Mouse (Mus musculus) forebrain, embryonic 12.5 days (tissue): ENCODE measurements at regions not wholly inside any gene's neighbourhood (a gene's known extent, or its start where the extent isn't known, plus 50 kb on each side); places are given as distances from the start of the nearest gene placed in this dataset.

ENCODE experiments used
- ATAC-seq: fragments of 200-750 bp; cut with Nextera tagmentation; 2 replicates; pipeline ENCODE4 v1.8.0; 2017; ENCODE audit warnings: moderate TSS enrichment; ENCODE audit not compliant: low FRiP score
- H3K27ac ChIP-seq: fragments of 300-500 bp; sonication (generic); 2 replicates; pipeline ENCODE4 v1.5.1; 2016; ENCODE audit warnings: mild to moderate bottlenecking
- H3K27me3 ChIP-seq: fragments of 300-500 bp; sonication (generic); 2 replicates; pipeline ENCODE4 v1.6.1; 2016; ENCODE audit warnings: mild to moderate bottlenecking
- H3K36me3 ChIP-seq: fragments of 300-500 bp; sonication (generic); replicated peaks from 2 replicates; pipeline ENCODE4 v1.6.1; 2016; ENCODE audit warnings: mild to moderate bottlenecking
- H3K4me1 ChIP-seq: fragments of 300-500 bp; sonication (generic); 2 replicates; pipeline ENCODE4 v1.6.1; 2016
- H3K4me2 ChIP-seq: fragments of 300-500 bp; sonication (generic); 2 replicates; pipeline ENCODE4 v1.6.1; 2016; ENCODE audit warnings: mild to moderate bottlenecking, moderate library complexity
- H3K4me3 ChIP-seq: fragments of 300-500 bp; sonication (generic); replicated peaks from 2 replicates; pipeline ENCODE4 v1.5.1; 2016; ENCODE audit warnings: mild to moderate bottlenecking
- H3K9ac ChIP-seq: fragments of 300-500 bp; sonication (generic); 2 replicates; pipeline ENCODE4 v1.6.1; 2016; ENCODE audit warnings: mild to moderate bottlenecking
- H3K9me3 ChIP-seq: fragments of 300-500 bp; sonication (generic); 2 replicates; pipeline ENCODE4 v1.6.1; 2016
- WGBS: fragments of 180-500 bp; shearing (Covaris S2); methylation state at CpG from one replicate; pipeline ENCODE4 v1.1.7; 2016; 5-methylcytosine and 5-hydroxymethylcytosine counted together

DNA sequence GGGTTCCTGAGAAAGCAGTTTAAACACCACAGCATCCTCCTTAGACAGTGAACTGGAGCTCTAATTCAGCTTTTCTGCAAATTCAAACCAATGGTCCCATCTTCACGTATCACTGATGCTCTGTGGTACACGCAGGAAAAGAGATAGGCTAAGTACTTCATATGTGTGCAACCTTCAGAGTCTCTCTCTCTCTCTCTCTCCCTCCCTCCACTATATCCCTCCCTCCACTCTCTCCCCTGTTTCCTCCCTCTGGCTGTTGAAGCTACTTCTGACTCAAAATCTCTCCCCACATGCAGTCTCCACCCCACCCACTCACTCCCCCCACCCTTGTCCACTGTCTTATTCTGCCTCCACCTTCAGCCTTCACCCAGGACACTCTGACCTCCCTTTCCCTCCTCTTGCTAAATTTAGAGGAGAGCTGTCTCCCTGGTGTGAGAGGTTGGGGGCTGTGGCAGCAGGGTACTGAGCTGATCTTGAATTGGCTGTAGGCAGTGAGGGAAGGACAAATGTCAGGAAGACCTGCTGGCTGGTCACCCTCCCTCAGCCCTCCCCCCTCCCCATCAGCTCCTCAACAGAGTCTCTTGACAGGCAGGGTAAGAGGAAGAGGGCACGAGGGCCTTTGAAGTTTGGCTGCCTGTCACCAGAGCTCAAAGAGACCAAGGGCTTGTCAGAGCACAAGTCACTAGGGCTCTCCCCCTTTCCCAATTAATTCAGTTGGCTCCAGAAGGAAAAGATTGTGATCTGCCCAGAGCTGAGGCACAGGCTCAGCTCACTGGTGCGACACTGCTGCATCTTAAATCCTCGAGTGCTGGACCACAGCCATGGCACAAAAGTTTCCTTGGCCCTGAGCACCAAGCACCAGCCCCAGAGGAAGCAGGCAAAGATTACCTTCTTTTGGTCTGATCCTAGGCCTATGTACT is 227.9 kb upstream of the Apob start:
- Histone ChIP-seq H3K36me3 (no peaks in the 10 kb centered on the region), H3K27ac (no peak overlapping the region)

DNA sequence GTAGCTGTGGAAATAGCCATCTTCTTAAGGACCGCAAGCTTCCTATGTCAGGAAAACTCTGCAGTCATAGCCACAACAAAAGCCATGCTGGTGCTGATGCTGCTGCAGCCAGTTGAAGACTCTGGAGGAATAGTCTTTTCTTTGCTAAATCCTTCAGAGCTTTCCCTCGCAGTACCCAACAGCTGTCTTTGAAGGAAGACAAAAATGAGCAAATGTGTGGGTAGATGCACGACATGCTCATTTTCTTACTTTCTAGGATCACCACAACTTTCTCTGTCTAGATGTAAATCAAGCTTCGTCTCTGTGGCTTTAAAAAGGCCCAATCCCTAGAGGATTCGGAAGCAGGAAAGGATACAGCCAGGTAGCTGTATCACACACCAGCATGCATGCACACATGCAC is 222.6 kb upstream of the Apob start:
- 84% methylated on average over 5 of the region's 5 CpGs for WGBS
- H3K27ac ChIP-seq, result no peak overlapping the region

More for the DNA sequence above, 227.9 kb upstream of the Apob start:
- H3K9ac ChIP-seq, result no peak overlapping the region
- H3K4me3 ChIP-seq, result no peak overlapping the region
- H3K4me1 ChIP-seq, result peaks cover 14% of the 10 kb centered on the region; the same call in 1 of the 2 replicates
- WGBS, result 38% methylated on average over 5 of the region's 5 CpGs
- ATAC-seq, result no peak
- no peaks in the 10 kb centered on the region for H3K27me3 ChIP-seq
- no peak overlapping the region for H3K4me2 ChIP-seq
- H3K9me3 ChIP-seq, result no peaks in the 10 kb centered on the region

DNA sequence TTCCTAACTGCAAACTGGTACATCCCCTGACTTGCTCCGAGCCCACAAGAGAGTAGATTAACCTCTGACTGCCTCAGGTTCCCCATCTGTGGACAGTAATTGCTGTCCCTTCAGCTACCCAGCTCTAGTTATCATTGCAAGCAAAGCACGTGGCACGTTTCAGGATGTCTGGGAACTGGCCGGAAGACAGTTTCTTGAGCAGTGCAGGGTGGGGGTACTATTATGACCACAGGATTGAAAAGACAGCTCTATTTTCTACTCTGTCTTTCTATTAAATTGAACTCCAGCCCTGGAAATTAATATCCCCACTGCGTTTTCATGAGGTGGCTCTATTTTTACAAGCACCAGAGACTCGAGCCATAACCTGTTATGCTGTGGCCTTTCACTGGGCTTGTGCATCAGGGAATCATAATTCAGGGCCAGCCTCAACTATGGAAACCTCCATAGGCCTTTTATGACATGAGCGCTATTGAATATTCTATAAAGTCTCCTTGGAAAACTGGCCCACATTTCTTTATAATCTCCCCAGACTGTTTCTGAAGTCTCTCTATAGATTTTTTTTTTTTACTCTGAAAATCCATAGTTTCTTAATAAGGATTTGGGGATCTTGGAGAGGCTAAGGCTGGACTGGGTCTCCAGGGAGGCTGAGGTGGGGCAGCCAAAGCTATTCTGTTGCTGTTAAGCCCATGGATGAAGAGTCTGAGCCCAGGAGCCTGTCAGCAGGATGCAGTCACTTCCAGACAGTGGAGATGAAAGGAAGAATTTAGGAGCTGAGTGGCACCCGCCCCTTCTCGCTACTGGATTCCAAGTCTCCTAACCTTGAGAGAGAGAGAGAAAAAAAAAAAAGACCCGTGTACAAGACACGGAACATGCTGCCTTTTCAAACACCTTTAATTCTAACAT is 212.4 kb upstream of the Apob start:
- ATAC-seq, result no peak
- no peak overlapping the region for H3K4me2 ChIP-seq
- no peaks in the 10 kb centered on the region for H3K36me3 ChIP-seq
- WGBS, result 74% methylated on average over 11 of the region's 11 CpGs
- no peaks in the 10 kb centered on the region for H3K9me3 ChIP-seq
- H3K4me1 ChIP-seq, result no peaks in the 10 kb centered on the region
- H3K27ac ChIP-seq, result no peak overlapping the region
- H3K27me3 ChIP-seq, result no peaks in the 10 kb centered on the region
- no peak overlapping the region for H3K9ac ChIP-seq
- no peak overlapping the region for H3K4me3 ChIP-seq

More for the DNA sequence above, 222.6 kb upstream of the Apob start:
- Histone ChIP-seq H3K27me3 (no peaks in the 10 kb centered on the region), H3K36me3 (no peaks in the 10 kb centered on the region), H3K9me3 (no peaks in the 10 kb centered on the region), H3K9ac (no peak overlapping the region), H3K4me1 (peaks cover 3% of the 10 kb centered on the region; the same call in 1 of the 2 replicates), H3K4me3 (no peak overlapping the region), H3K4me2 (no peak overlapping the region)
- ATAC-seq, result no peak

DNA sequence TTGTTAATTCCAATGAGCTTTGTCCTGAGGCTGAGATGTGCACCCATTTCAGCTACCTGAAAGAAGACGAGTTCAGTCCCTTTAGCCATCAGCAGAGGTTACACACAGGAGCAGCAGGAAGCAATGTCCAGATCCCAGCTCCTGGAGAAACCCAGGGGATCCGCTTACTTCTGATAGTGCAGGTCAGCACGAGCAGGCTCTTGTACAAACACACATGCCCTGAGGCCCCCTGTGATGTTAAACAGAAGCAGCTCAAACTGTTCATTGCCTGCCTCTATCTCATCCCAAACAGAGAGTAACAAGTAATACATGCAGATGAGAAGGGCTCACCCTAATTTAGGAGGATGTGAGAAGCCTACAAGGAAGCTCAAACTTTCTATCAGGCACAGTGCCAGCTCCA is 203.3 kb upstream of the Apob start:
- no peak overlapping the region for H3K4me2 ChIP-seq
- WGBS, result 66% methylated on average over 3 of the region's 3 CpGs
- no peak overlapping the region for H3K27ac ChIP-seq
- H3K9ac ChIP-seq, result no peak overlapping the region
- H3K4me3 ChIP-seq, result no peak overlapping the region
- no peaks in the 10 kb centered on the region for H3K27me3 ChIP-seq
- ATAC-seq, result no peak
- no peaks in the 10 kb centered on the region for H3K9me3 ChIP-seq
- H3K36me3 ChIP-seq, result no peaks in the 10 kb centered on the region
- peaks cover 11% of the 10 kb centered on the region; the same call in 1 of the 2 replicates for H3K4me1 ChIP-seq

DNA sequence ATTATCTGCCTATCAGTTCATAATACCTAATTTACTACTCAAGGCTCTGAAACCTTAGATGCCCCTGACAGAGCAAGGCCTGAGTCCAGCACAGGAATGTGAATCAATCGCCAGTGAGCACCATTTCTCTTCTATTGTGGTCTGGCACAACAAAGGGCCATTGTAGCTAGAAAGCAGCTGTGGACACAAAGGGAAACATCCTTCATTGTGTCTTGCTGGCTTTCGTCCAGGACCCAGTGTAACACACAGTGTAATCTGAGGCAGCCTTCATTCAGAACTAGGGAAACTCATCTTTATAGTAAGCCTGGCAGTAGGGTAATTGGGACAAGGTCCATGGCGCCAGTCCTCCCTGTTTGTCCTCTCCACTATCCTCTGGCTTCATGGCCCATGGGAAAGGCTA is 201.1 kb upstream of the Apob start:
- Histone ChIP-seq H3K27me3 (no peaks in the 10 kb centered on the region), H3K9ac (no peak overlapping the region), H3K27ac (no peak overlapping the region), H3K4me3 (no peak overlapping the region), H3K36me3 (no peaks in the 10 kb centered on the region), H3K9me3 (no peaks in the 10 kb centered on the region), H3K4me1 (peaks cover 11% of the 10 kb centered on the region; the same call in 1 of the 2 replicates), H3K4me2 (no peak overlapping the region)
- no peak for ATAC-seq
- WGBS, result 56% methylated on average over 3 of the region's 3 CpGs

DNA sequence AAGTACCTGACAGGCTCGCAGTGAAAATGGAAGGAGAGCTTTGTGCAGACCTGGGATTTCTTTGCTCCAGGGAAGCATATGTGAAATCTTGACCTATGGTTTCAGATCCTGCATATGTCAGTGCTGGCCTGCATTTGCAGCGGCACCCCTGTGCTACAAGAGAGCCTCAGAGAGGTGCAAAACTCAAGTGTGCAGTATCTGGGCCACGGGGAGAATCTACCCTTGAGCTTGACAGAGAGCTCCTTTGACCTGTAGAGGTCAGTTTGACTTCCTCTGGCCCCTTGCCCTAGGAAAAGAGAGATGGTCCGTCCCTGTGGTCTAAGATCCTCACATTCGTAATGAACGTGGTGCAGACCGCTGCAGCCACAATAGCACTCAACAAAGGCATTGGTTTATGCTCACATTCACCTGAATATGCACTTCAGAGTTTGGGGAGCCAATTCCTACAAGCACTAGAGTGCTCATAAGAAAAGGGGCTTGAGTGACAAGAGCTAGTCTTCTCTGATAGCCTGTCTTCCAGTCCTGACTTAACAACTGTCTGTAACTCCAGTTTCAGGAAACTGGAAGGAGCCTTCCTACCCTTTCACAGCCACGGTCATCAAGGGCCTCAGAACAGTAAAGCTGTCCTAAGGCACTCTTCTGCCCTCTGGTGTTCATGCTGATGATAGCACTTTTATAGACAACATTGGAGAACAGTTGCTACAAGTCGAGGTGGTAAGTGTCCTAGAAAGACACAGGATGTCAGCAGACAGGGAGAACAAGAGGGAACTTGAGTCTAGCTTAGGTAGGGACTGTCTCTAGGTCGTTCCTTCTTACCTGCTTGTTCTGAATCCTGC is 200.0 kb upstream of the Apob start:
- peak; percentile 66 for ATAC-seq
- Histone ChIP-seq H3K9ac (no peak overlapping the region), H3K36me3 (no peaks in the 10 kb centered on the region), H3K27ac (no peak overlapping the region), H3K9me3 (no peaks in the 10 kb centered on the region), H3K4me3 (no peak overlapping the region), H3K27me3 (no peaks in the 10 kb centered on the region), H3K4me2 (no peak overlapping the region), H3K4me1 (0 out of 2 replicates have a peak, but pooled peaks cover 5% of the 10 kb centered on the region)
- WGBS, result 59% methylated on average over 10 of the region's 10 CpGs

DNA sequence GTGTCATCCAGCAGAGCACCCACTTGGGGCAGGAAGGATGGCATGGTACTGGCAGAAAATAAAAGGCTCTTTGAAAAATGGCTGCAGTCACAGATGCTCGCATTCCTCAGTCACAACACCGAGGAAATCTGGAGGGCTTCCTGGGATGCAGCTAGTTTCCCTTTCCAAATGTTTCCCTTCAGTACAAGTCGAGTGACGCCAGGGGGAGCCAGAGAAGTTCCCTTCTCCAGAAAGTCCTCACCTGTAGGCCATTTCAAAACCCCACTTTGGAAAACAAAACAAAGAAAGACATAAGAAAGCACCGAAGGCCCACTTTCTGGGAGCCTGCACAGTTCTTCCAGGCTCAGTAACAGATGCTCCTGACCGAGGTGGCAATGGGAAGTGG is 199.4 kb upstream of the Apob start:
- H3K4me2 ChIP-seq, result no peak overlapping the region
- 0 out of 2 replicates have a peak, but pooled peaks cover 5% of the 10 kb centered on the region for H3K4me1 ChIP-seq
- no peaks in the 10 kb centered on the region for H3K27me3 ChIP-seq
- H3K27ac ChIP-seq, result no peak overlapping the region
- H3K4me3 ChIP-seq, result no peak overlapping the region
- no peak for ATAC-seq
- H3K36me3 ChIP-seq, result no peaks in the 10 kb centered on the region
- H3K9me3 ChIP-seq, result no peaks in the 10 kb centered on the region
- H3K9ac ChIP-seq, result no peak overlapping the region
- WGBS, result 50% methylated on average over 6 of the region's 6 CpGs

DNA sequence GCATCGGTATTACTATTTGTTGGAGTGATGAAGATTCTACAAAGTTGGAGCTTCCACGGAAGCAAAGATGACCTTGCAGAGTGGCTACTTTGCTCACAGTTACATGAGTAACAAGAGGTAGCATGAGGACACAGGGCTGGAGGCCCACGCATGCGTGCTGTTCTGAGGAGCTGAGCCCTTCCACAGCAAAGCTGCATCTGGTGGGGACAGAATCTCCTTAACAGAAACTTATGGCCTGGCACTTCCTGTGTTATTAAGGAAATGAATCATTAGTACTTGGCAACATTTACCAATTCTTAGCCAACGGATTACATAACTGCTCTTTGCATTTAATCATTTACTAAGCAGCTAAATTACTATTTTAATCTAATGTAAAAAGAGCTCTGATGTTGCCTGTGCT is 160.8 kb upstream of the Apob start:
- ATAC-seq, result no peak
- H3K9me3 ChIP-seq, result no peaks in the 10 kb centered on the region
- 86% methylated on average over 5 of the region's 5 CpGs for whole genome bisulfite sequencing

DNA sequence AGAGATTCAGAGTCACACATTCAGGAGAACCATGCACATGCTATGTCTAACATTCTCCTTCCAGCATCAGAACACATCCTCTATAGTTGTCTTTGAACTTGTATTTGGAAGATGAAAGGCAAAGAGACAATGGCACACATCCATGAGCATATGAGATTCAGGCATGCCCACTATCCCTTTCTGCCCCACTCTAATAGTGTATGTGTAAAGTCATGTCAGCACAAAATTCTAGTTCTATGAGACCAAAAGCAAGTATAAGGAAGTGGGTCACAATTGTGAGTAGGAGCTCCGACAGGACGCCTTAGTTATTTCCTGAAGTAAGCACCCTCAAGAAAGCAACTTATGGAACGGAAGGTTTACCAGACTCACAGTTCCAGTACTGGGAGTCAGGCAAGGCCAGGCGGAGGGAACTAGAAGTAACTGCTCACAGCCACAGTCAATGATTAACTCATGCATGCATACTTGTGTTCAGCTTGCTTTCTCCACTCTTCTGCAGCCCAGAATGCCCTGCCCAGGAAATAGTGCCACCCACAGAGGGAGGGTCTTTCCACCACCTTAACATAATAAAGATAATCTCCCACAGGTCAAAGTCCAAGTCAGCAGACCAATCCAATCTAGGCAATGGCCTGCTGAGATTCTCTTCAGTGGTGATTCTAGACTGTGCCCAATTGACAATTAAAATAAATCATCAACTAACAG is 157.3 kb upstream of the Apob start:
- ATAC-seq, result no peak
- H3K4me3 ChIP-seq, result no peak overlapping the region
- no peak overlapping the region for H3K4me2 ChIP-seq
- no peak overlapping the region for H3K27ac ChIP-seq
- no peak overlapping the region for H3K9ac ChIP-seq
- no peaks in the 10 kb centered on the region for H3K4me1 ChIP-seq
- H3K9me3 ChIP-seq, result no peaks in the 10 kb centered on the region
- H3K27me3 ChIP-seq, result no peaks in the 10 kb centered on the region
- 89% methylated on average over 4 of the region's 4 CpGs for WGBS
- H3K36me3 ChIP-seq, result no peaks in the 10 kb centered on the region

More for the DNA sequence above, 160.8 kb upstream of the Apob start:
- Histone ChIP-seq H3K4me3 (no peak overlapping the region), H3K27ac (no peak overlapping the region), H3K4me1 (no peaks in the 10 kb centered on the region), H3K9ac (no peak overlapping the region), H3K36me3 (no peaks in the 10 kb centered on the region), H3K27me3 (no peaks in the 10 kb centered on the region), H3K4me2 (no peak overlapping the region)

DNA sequence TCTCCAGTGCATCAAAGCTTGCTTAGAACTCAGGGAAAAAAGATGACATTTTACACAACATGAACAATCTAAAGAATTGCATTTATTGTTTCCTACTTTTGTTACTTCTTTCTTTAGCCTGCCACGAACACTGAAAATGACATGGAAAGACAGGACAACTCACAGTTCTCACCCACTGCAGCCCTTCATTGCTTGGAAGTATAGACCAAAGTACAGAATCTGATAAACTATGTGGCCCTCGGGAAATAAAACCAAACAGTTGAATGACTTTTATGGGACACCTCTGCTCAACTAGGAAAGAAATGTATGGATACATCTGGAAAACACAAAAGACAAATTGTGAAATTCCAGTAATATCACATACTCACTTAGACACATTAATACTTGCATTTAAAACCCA is 156.7 kb upstream of the Apob start:
- Histone ChIP-seq H3K27me3 (no peaks in the 10 kb centered on the region), H3K9ac (no peak overlapping the region), H3K9me3 (0 out of 2 replicates have a peak, but pooled peaks cover under 1% of the 10 kb centered on the region), H3K4me2 (no peak overlapping the region), H3K36me3 (no peaks in the 10 kb centered on the region), H3K4me3 (no peak overlapping the region), H3K4me1 (no peaks in the 10 kb centered on the region), H3K27ac (no peak overlapping the region)
- 71% methylated on average over 2 of the region's 2 CpGs for WGBS
- no peak for ATAC-seq

DNA sequence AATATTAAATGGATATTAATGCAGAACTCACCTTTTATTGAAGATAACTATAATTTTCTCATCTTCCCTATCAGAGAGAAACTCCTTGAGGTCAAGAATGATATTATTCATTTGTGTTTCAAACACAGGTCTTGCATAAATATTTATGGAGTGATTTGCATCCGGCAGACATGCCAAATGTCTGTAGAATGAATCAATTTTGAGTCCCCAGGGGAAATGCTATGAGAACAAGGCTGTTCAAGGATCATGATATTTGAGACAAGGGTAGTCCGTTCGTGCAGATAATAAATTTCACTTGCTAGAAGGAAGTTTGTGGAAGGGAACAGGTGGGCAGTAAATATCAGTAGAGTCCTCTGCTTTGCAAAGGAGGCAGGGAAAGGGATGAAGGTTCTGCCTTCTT is 141.7 kb upstream of the Apob start:
- H3K4me3 ChIP-seq, result no peak overlapping the region
- no peak overlapping the region for H3K27ac ChIP-seq
- H3K9me3 ChIP-seq, result no peaks in the 10 kb centered on the region
- no peaks in the 10 kb centered on the region for H3K4me1 ChIP-seq
- H3K27me3 ChIP-seq, result no peaks in the 10 kb centered on the region
- WGBS, result 74% methylated on average over 3 of the region's 3 CpGs
- no peak overlapping the region for H3K9ac ChIP-seq
- H3K36me3 ChIP-seq, result no peaks in the 10 kb centered on the region
- no peak for ATAC-seq
- no peak overlapping the region for H3K4me2 ChIP-seq
